23 mouse cellular contexts compared by ENCODE assay signal in the genomic region with DNA sequence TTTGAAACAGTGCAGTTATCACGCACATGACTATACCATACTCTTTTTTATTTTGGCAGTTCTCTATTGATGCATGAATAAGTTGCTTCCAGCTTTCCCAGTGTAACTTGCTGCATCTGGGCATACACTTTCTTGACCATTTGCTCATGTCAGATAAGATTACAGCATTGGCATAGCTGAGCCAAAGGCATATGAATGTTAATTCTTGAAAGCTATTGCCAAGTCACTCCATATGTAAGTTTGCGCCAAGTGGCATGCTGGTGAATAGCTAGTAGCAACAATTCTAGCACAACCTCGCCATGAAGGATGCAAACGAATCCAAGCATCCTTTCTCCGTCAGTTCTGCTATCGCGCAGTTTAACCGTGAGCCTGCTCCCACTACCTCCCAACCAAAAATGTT.
"Had no signal": no experiment of that assay in that cellular context is flagged by ENCODE, and none has a peak within 500 bp of the region (broad histone marks: within the 10 kb centered on the region; RNA-seq: fewer than 3 reads in every experiment).

No protein-coding gene starts in this region.

- ATAC-seq: liver, embryonic 12.5 days; midbrain, embryonic 16.5 days had no signal

- H3K4me1 ChIP-seq: limb, embryonic 12.5 days; limb, embryonic 15.5 days; liver, embryonic 12.5 days; liver, embryonic 15.5 days; lung, embryonic 15.5 days; midbrain, embryonic 12.5 days; neural tube, embryonic 12.5 days; neural tube, embryonic 15.5 days had no signal

- DNase-seq: kidney, adult 2 months; kidney, postnatal 25 days; left cerebral cortex, postnatal 4 days; lung, adult 18-20 months; lung, postnatal 10 days; lung, postnatal 36 days; right cerebral cortex, adult 18-20 months; right cerebral cortex, postnatal 14 days; right cerebral cortex, postnatal 4 days; thymus, adult 2 months; thymus, postnatal 14 days; thymus, postnatal 4 days had no signal

- H3K27me3 ChIP-seq: limb, embryonic 12.5 days; limb, embryonic 15.5 days; liver, embryonic 12.5 days; liver, embryonic 15.5 days; lung, embryonic 15.5 days; midbrain, embryonic 12.5 days; neural tube, embryonic 12.5 days; neural tube, embryonic 15.5 days had no signal

- H3K27ac ChIP-seq: kidney, postnatal 0 days; limb, embryonic 12.5 days; limb, embryonic 15.5 days; liver, embryonic 12.5 days; liver, embryonic 15.5 days; lung, embryonic 15.5 days; midbrain, embryonic 12.5 days; neural tube, embryonic 12.5 days; neural tube, embryonic 15.5 days; stomach, postnatal 0 days had no signal

- H3K4me2 ChIP-seq: limb, embryonic 12.5 days; limb, embryonic 15.5 days; liver, embryonic 12.5 days; liver, embryonic 15.5 days; lung, embryonic 15.5 days; midbrain, embryonic 12.5 days; neural tube, embryonic 12.5 days; neural tube, embryonic 15.5 days had no signal

- H3K36me3 ChIP-seq: limb, embryonic 12.5 days; limb, embryonic 15.5 days; liver, embryonic 12.5 days; liver, embryonic 15.5 days; lung, embryonic 15.5 days; midbrain, embryonic 12.5 days; neural tube, embryonic 12.5 days; neural tube, embryonic 15.5 days had no signal

- H3K4me3 ChIP-seq: limb, embryonic 12.5 days; limb, embryonic 15.5 days; liver, embryonic 12.5 days; liver, embryonic 15.5 days; lung, embryonic 15.5 days; midbrain, embryonic 12.5 days; neural tube, embryonic 12.5 days; neural tube, embryonic 15.5 days had no signal

- H3K9me3 ChIP-seq: limb, embryonic 12.5 days; limb, embryonic 15.5 days; liver, embryonic 12.5 days; liver, embryonic 15.5 days; lung, embryonic 15.5 days; midbrain, embryonic 12.5 days; neural tube, embryonic 12.5 days; neural tube, embryonic 15.5 days had no signal

- H3K9ac ChIP-seq: limb, embryonic 12.5 days; limb, embryonic 15.5 days; liver, embryonic 12.5 days; liver, embryonic 15.5 days; lung, embryonic 15.5 days; midbrain, embryonic 12.5 days; neural tube, embryonic 12.5 days; neural tube, embryonic 15.5 days had no signal
